Mouse (Mus musculus): ENCODE results near the gene P2rx1. TPM values are rescaled to one million over a fixed set of nuclear protein-coding genes. Genes with fewer than 3 reads are reported as not detected.
A peak's percentile ranks its signal among the peaks of the same experiment; 100 is the strongest.

Gene P2rx1
- polyA plus RNA-seq, 1 experiment from 2014 or later, result 0.30 TPM

DNA sequence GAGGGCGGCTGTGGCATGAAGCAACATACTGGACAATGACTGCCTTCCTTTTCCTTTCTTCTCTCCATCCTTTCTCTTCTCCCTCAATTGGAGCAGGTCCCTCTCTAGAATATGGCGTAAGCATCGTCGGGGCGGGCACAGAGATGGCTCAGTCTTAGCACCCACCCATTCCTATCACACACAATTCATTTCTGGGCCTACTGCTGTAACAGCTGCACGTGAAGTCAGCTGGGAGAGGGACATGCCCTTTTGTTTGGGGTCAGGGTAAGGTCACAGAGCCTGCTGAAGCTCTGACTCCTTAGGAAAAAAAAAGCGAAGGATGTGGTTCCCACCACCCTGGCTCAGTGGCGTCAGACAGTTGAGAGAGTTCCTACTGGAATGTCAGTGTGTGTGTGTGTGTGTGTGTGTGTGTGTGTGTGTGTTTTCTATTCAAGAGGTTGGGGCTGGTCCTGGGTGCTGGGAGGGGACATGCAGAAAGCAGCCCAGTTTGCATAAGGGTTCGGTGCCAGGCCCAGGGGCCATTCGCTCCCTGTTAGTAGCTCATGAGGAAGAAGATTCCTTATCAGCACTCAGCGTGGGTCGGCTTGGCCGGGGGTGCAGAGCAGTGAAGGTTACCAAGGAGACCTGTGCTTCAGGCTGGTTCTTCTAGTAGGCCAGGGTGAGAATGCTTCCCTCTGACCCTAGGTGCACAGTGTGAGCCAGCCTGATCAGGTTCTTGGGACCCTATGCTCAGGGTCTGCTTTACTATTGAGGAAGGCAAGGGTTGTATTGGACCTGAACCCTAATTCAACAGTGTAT lies 1.2 kb upstream of the P2rx1 start:
- Histone ChIP-seq H3K4me2 (ENCODE audit: low read length) (no peak overlapping the region), H3K27me3 (ENCODE audit: control insufficient read depth, insufficient read depth, low read depth, low read length) (no peaks in the 10 kb centered on the region), H3K4me1 (ENCODE audit: control insufficient read depth, insufficient read depth, low read length) (no peaks in the 10 kb centered on the region), H3K9ac (ENCODE audit: low read depth, low read length) (no peak overlapping the region), H3K4me3 (ENCODE audit: low read depth, low read length) (no peak overlapping the region), H3K9me3 (replicated peaks; ENCODE audit: control insufficient read depth, low read length, poor library complexity, severe bottlenecking) (no peaks in the 10 kb centered on the region), H3K36me3 (ENCODE audit: control insufficient read depth, insufficient read depth, low read length) (no peaks in the 10 kb centered on the region), H3K27ac (ENCODE audit: low read length) (no peak overlapping the region)
- ATAC-seq, result no peak
- WGBS, result 77% methylated on average over 13 of the region's 13 CpGs

DNA sequence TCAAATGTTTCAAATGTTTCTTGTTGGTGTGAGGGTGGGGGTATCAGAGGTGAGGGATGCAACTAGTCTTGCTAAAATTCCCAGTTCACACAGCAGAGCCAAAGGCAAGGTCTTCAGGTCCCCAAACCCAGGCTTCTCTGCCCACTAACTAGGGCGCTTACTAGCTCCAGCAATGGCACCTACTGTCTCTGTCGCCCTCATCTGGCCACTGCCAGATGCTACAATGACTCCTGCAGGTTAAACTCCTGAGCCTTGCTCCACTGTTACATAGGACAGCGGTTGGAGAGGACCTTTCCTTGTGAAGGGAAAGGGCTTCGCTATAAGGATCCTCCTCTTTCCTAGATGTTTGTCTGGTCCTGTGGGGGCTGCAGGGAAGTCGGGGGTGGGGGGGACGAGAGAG lies 2.1 kb downstream of the P2rx1 start:
- H3K36me3 ChIP-seq (ENCODE audit: control insufficient read depth, insufficient read depth, low read length), result no peaks in the 10 kb centered on the region
- ATAC-seq, result no peak
- no peak overlapping the region for H3K4me2 ChIP-seq (ENCODE audit: low read length)
- no peak overlapping the region for H3K27ac ChIP-seq (ENCODE audit: low read length)
- H3K4me3 ChIP-seq (ENCODE audit: low read depth, low read length), result no peak overlapping the region
- H3K9me3 ChIP-seq (replicated peaks; ENCODE audit: control insufficient read depth, low read length, poor library complexity, severe bottlenecking), result no peaks in the 10 kb centered on the region
- no peaks in the 10 kb centered on the region for H3K27me3 ChIP-seq (ENCODE audit: control insufficient read depth, insufficient read depth, low read depth, low read length)
- H3K4me1 ChIP-seq (ENCODE audit: control insufficient read depth, insufficient read depth, low read length), result no peaks in the 10 kb centered on the region
- no peak overlapping the region for H3K9ac ChIP-seq (ENCODE audit: low read depth, low read length)
- 17% methylated on average over 6 of the region's 6 CpGs for WGBS

DNA sequence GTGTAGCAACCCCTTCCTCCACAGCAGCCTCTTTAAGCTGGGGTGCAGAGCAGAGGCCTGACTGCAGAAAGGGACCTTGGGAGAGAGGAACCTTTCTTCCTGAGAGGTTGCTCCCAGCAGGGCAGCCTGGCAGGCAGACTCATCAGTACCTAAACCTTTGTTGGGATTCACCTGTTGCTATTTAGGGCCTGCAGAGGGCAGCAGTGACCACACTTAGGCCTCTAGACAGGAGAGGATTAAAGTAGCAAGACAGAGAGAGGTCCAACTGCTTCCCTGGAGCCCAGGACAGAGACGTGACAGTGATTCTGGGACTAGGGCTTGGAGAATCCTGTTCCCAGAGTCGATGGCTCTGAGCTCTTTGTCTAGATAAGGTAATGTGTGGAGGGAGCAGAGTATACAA lies 7.5 kb downstream of the P2rx1 start:
- 5% methylated on average over 2 of the region's 2 CpGs for WGBS
- Histone ChIP-seq H3K4me2 (ENCODE audit: low read length) (no peak overlapping the region), H3K4me1 (ENCODE audit: control insufficient read depth, insufficient read depth, low read length) (no peaks in the 10 kb centered on the region), H3K27ac (ENCODE audit: low read length) (no peak overlapping the region), H3K36me3 (ENCODE audit: control insufficient read depth, insufficient read depth, low read length) (no peaks in the 10 kb centered on the region), H3K4me3 (ENCODE audit: low read depth, low read length) (no peak overlapping the region), H3K9ac (ENCODE audit: low read depth, low read length) (no peak overlapping the region), H3K9me3 (replicated peaks; ENCODE audit: control insufficient read depth, low read length, poor library complexity, severe bottlenecking) (no peaks in the 10 kb centered on the region), H3K27me3 (ENCODE audit: control insufficient read depth, insufficient read depth, low read depth, low read length) (no peaks in the 10 kb centered on the region)
- ATAC-seq, result peak; percentile 58; the same call in 1 of the 2 replicates

DNA sequence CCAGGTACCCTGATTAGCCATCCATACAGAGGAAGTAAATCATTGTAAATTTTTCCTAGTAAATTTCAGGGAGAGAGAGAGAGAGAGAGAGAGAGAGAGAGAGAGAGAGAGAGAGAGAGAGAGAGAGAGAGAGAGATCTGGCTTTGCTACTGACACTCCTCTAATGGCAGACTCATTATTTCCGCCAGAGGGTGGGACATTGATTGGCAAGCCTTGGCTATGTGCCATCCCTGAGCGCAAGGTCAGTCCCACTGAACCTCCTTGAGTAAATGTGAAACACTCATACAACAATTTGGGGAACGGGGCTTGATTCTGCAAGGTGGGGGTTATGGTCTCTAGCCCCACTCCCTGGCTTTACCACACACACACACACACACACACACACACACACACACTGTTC lies 8.2 kb downstream of the P2rx1 start:
- Histone ChIP-seq H3K27me3 (ENCODE audit: control insufficient read depth, insufficient read depth, low read depth, low read length) (no peaks in the 10 kb centered on the region), H3K27ac (ENCODE audit: low read length) (no peak overlapping the region), H3K4me2 (ENCODE audit: low read length) (no peak overlapping the region), H3K36me3 (ENCODE audit: control insufficient read depth, insufficient read depth, low read length) (no peaks in the 10 kb centered on the region), H3K9ac (ENCODE audit: low read depth, low read length) (no peak overlapping the region), H3K4me3 (ENCODE audit: low read depth, low read length) (no peak overlapping the region), H3K4me1 (ENCODE audit: control insufficient read depth, insufficient read depth, low read length) (no peaks in the 10 kb centered on the region), H3K9me3 (replicated peaks; ENCODE audit: control insufficient read depth, low read length, poor library complexity, severe bottlenecking) (no peaks in the 10 kb centered on the region)
- 64% methylated on average over 3 of the region's 3 CpGs for WGBS
- ATAC-seq, result no peak

DNA sequence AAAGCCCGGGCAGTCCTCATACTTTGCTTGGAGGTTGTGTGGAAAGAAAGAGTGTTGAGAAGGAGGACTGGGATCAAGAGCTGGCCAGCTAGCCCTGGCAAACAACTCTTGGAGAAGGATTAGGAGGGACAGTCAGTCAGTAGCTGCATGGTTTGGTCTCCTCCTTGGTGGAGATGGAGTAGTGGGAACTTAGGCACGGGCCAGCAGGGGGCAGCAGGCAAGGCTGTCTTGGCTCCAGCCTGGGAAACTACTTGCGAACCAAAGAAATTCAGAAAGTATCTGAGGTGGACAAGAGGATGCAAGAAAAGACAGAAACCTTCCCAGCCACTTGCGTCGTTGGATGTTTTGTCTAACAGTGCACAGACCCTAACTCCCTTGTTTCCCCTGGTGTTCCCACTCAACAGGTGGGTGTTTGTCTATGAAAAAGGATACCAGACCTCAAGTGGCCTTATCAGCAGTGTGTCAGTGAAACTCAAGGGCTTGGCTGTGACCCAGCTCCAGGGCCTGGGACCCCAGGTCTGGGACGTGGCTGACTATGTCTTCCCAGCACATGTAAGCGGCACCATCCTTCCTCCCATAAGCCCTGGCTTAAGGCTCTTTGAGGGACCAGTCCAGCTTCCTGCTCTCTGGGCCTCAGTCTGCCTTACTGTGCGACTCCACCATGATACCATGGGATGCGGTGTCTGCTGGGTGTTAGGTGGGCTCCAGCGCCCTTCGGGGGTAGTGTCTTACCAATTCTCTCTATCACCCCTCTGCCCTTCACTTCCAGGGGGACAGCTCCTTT lies 9.0 kb downstream of the P2rx1 start:
- no peak for ATAC-seq
- Histone ChIP-seq H3K9ac (ENCODE audit: low read depth, low read length) (no peak overlapping the region), H3K36me3 (ENCODE audit: control insufficient read depth, insufficient read depth, low read length) (no peaks in the 10 kb centered on the region), H3K27me3 (ENCODE audit: control insufficient read depth, insufficient read depth, low read depth, low read length) (no peaks in the 10 kb centered on the region), H3K4me3 (ENCODE audit: low read depth, low read length) (no peak overlapping the region), H3K27ac (ENCODE audit: low read length) (no peak overlapping the region), H3K9me3 (replicated peaks; ENCODE audit: control insufficient read depth, low read length, poor library complexity, severe bottlenecking) (no peaks in the 10 kb centered on the region), H3K4me1 (ENCODE audit: control insufficient read depth, insufficient read depth, low read length) (no peaks in the 10 kb centered on the region), H3K4me2 (ENCODE audit: low read length) (no peak overlapping the region)
- 69% methylated on average over 11 of the region's 11 CpGs for WGBS

DNA sequence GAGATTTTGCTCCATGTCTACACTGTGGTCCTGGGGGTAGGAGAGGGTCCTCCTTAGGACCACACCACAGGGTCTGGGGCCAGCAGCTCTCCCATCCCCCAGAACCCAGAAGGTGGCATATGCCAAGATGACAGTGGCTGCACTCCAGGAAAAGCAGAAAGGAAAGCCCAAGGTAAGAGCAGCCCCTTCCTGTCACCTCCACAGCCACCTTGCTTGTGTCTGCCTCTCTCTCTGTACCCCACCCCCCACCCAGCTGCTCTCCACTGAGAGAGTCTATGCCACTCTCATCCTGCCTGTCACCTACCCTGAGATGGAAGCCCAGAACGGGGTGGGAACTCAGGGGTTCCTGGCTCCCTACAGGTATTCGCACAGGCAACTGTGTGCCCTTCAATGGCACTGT lies 9.9 kb downstream of the P2rx1 start:
- Histone ChIP-seq H3K27ac (ENCODE audit: low read length) (no peak overlapping the region), H3K4me2 (ENCODE audit: low read length) (no peak overlapping the region), H3K4me1 (ENCODE audit: control insufficient read depth, insufficient read depth, low read length) (no peaks in the 10 kb centered on the region), H3K36me3 (ENCODE audit: control insufficient read depth, insufficient read depth, low read length) (no peaks in the 10 kb centered on the region), H3K4me3 (ENCODE audit: low read depth, low read length) (no peak overlapping the region), H3K27me3 (ENCODE audit: control insufficient read depth, insufficient read depth, low read depth, low read length) (no peaks in the 10 kb centered on the region), H3K9me3 (replicated peaks; ENCODE audit: control insufficient read depth, low read length, poor library complexity, severe bottlenecking) (no peaks in the 10 kb centered on the region), H3K9ac (ENCODE audit: low read depth, low read length) (no peak overlapping the region)
- WGBS, result 73% methylated on average over 2 of the region's 2 CpGs
- no peak for ATAC-seq

DNA sequence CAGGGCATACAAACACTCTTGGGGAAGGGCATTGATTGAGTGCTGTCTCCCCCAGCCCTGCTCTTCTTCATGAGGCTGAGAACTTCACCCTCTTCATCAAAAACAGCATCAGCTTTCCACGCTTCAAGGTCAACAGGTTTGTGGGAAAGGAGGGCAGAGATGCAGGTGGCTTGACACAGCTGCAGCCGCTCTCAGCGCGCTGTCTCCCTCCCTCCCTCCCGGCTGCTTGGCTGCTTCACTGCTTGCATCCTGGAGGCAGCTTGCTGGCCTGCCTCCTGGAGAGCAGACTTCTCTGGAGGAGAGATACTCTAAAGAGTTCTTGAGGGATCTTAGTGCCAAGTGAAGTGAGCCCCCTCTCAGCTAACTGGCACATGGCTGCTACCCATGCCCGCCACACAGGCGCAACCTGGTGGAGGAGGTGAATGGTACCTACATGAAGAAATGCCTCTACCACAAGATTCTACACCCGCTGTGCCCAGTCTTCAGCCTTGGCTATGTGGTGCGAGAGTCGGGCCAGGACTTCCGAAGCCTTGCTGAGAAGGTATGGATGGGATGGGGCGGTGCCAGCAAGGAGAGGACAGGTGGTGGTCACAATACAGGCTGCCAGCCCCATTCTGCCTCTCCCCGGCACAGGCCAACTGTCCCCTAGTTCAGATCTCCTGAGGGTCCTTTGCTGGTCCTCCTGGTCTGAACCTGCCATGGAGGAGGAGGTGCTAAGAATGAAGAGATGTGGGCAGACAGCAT lies 10.8 kb downstream of the P2rx1 start:
- no peak overlapping the region for H3K9ac ChIP-seq (ENCODE audit: low read depth, low read length)
- H3K36me3 ChIP-seq (ENCODE audit: control insufficient read depth, insufficient read depth, low read length), result no peaks in the 10 kb centered on the region
- H3K4me1 ChIP-seq (ENCODE audit: control insufficient read depth, insufficient read depth, low read length), result no peaks in the 10 kb centered on the region
- H3K27ac ChIP-seq (ENCODE audit: low read length), result no peak overlapping the region
- no peaks in the 10 kb centered on the region for H3K27me3 ChIP-seq (ENCODE audit: control insufficient read depth, insufficient read depth, low read depth, low read length)
- no peak for ATAC-seq
- WGBS, result 57% methylated on average over 13 of the region's 13 CpGs
- no peaks in the 10 kb centered on the region for H3K9me3 ChIP-seq (replicated peaks; ENCODE audit: control insufficient read depth, low read length, poor library complexity, severe bottlenecking)
- no peak overlapping the region for H3K4me2 ChIP-seq (ENCODE audit: low read length)
- no peak overlapping the region for H3K4me3 ChIP-seq (ENCODE audit: low read depth, low read length)

DNA sequence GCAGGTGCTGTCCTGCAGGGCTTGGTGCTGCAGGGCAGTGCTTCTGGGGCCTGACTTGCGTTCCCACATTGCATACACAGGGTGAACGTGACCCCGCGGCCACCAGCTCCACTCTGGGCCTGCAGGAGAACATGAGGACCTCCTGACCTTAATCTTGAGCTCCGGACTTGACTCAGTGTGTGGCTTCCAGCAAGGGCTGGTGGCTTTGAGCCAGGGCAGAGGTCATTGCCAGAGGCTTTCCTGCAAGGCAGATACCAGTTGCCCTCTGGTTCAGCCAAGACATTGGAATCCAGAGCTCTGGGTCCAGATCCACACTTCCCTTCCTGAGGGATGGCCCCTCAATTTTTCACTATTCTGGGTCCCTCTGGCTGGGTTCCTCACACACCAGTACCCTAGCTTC lies 15.1 kb downstream of the P2rx1 start:
- Histone ChIP-seq H3K36me3 (ENCODE audit: control insufficient read depth, insufficient read depth, low read length) (no peaks in the 10 kb centered on the region), H3K4me2 (ENCODE audit: low read length) (no peak overlapping the region), H3K9ac (ENCODE audit: low read depth, low read length) (no peak overlapping the region), H3K4me1 (ENCODE audit: control insufficient read depth, insufficient read depth, low read length) (0 out of 2 replicates have a peak, but pooled peaks cover 5% of the 10 kb centered on the region), H3K27me3 (ENCODE audit: control insufficient read depth, insufficient read depth, low read depth, low read length) (no peaks in the 10 kb centered on the region), H3K27ac (ENCODE audit: low read length) (no peak overlapping the region), H3K4me3 (ENCODE audit: low read depth, low read length) (no peak overlapping the region), H3K9me3 (replicated peaks; ENCODE audit: control insufficient read depth, low read length, poor library complexity, severe bottlenecking) (no peaks in the 10 kb centered on the region)
- WGBS, result 77% methylated on average over 5 of the region's 5 CpGs
- ATAC-seq, result no peak

Measured in midbrain, embryonic 16.5 days (tissue).